Mouse (Mus musculus) cerebellum, adult 18-20 months (tissue): Measurements from ENCODE around the gene Xrn1.
"Not testable (repeated sequence)": the region's sequence is repeated elsewhere in the genome, so short reads cannot be mapped to it uniquely, and the experiment has no call there.

Source experiments
- DNase-seq, 2 experiments: peaks; one replicate each; pipeline ENCODE4 v3.0.0; 2021

Xrn1 gene

GRCm38 (mm10) chr9:95954585-95955461 is at the start of gene Xrn1:
Xrn1 (plus strand) TSS chr9:95954760.
- DNase-seq = peak; percentile 91 to 92

- DNase-seq = no peak
Observed at GRCm38 (mm10) chr9:95932855-95933254, 21.7 kb upstream of the Xrn1 start.

- peak in 1 of 2 experiments; percentile 8 for DNase-seq
Observed at GRCm38 (mm10) chr9:95953658-95954057, 902 bp upstream of the Xrn1 start.

- no peak for DNase-seq
Observed at GRCm38 (mm10) chr9:95954226-95954584, 355 bp upstream of the Xrn1 start.

GRCm38 (mm10) chr9:95957611-95958010 is 3.1 kb downstream of the Xrn1 start:
- DNase-seq = no peak

- DNase-seq = no peak
Observed at GRCm38 (mm10) chr9:95958041-95958730, 3.6 kb downstream of the Xrn1 start.

- DNase-seq = not testable (repeated sequence)
Observed at GRCm38 (mm10) chr9:95958731-95959105, 4.2 kb downstream of the Xrn1 start.

- DNase-seq = no peak
Observed at GRCm38 (mm10) chr9:95959246-95959645, 4.7 kb downstream of the Xrn1 start.

- DNase-seq = no peak
Observed at GRCm38 (mm10) chr9:95959732-95960428, 5.3 kb downstream of the Xrn1 start.

- no peak for DNase-seq
Observed at GRCm38 (mm10) chr9:95961058-95961457, 6.5 kb downstream of the Xrn1 start.

GRCm38 (mm10) chr9:95964037-95964436 is 9.5 kb downstream of the Xrn1 start:
- no peak for DNase-seq

GRCm38 (mm10) chr9:95978279-95978678 is 23.7 kb downstream of the Xrn1 start:
- no peak for DNase-seq

GRCm38 (mm10) chr9:95979896-95980295 is 25.3 kb downstream of the Xrn1 start:
- no peak for DNase-seq

GRCm38 (mm10) chr9:95992255-95992654 is 37.7 kb downstream of the Xrn1 start:
- DNase-seq = no peak

GRCm38 (mm10) chr9:96004455-96004854 is 49.9 kb downstream of the Xrn1 start:
- no peak for DNase-seq

GRCm38 (mm10) chr9:96010664-96011063 is 56.1 kb downstream of the Xrn1 start:
- no peak for DNase-seq

GRCm38 (mm10) chr9:96023921-96024320 is 69.4 kb downstream of the Xrn1 start:
- no peak for DNase-seq

GRCm38 (mm10) chr9:96027913-96028312 is 73.4 kb downstream of the Xrn1 start:
- DNase-seq = no peak

GRCm38 (mm10) chr9:96028818-96029217 is 74.3 kb downstream of the Xrn1 start:
- peak; percentile 27 to 31 for DNase-seq

- DNase-seq = no peak
Observed at GRCm38 (mm10) chr9:96029886-96030285, 75.3 kb downstream of the Xrn1 start.

GRCm38 (mm10) chr9:96035371-96036086 is 81.0 kb downstream of the Xrn1 start:
- no peak for DNase-seq

- no peak for DNase-seq
Observed at GRCm38 (mm10) chr9:96044214-96044613, 89.7 kb downstream of the Xrn1 start.

- DNase-seq = peak in 1 of 2 experiments; percentile 16
Observed at GRCm38 (mm10) chr9:96051501-96051900, 96.9 kb downstream of the Xrn1 start.
